Mouse (Mus musculus): ENCODE data around the gene Hmcn2.

GRCm38 (mm10) chr2:31297602-31298268, 16.5 kb upstream of the Hmcn2 start:
- TF ChIP-seq CTCF (IDR thresholded peaks at IDR 0.05; ENCODE audit: extremely low read depth, insufficient read length, insufficient replicate concordance, low read depth, low read length) (no peak), POLR2A (IDR thresholded peaks at IDR 0.05; ENCODE audit: low read depth, low read length) (no peak)
